Mouse (Mus musculus) forebrain, embryonic 11.5 days (tissue): Measurements from ENCODE around the gene Nenf. TPM values are rescaled to one million over a fixed set of nuclear protein-coding genes. Genes with fewer than 3 reads are reported as not detected.
A peak's percentile ranks its signal among the peaks of the same experiment; 100 is the strongest.

ENCODE experiments used
- ATAC-seq: fragments of 200-750 bp; cut with Nextera tagmentation; replicated peaks from 2 replicates; pipeline ENCODE4 v1.8.0; 2017; ENCODE audit warnings: moderate TSS enrichment; ENCODE audit not compliant: low FRiP score
- DNase-seq: peaks from one replicate; pipeline ENCODE4 v3.0.0-alpha.2; 2017; ENCODE audit warnings: low spot score
- H3K27ac ChIP-seq: fragments of 300-500 bp; sonication (generic); 2 replicates; pipeline ENCODE4 v1.5.1; 2014; ENCODE audit warnings: low read depth, low read length
- H3K27me3 ChIP-seq: fragments of 300-500 bp; sonication (generic); 2 replicates; pipeline ENCODE4 v1.6.1; 2014; ENCODE audit warnings: mild to moderate bottlenecking, low read length, mixed read lengths; ENCODE audit not compliant: control insufficient read depth, insufficient read depth
- H3K36me3 ChIP-seq: fragments of 300-500 bp; sonication (generic); 2 replicates; pipeline ENCODE4 v1.6.1; 2014; ENCODE audit warnings: mild to moderate bottlenecking, low read length, moderate library complexity, mixed read lengths; ENCODE audit not compliant: control insufficient read depth, insufficient read depth
- H3K4me1 ChIP-seq: fragments of 300-500 bp; sonication (generic); replicated peaks from 2 replicates; pipeline ENCODE4 v1.6.1; 2014; ENCODE audit warnings: low read length, mixed read lengths; ENCODE audit not compliant: control insufficient read depth, insufficient read depth
- H3K4me2 ChIP-seq: fragments of 300-500 bp; sonication (generic); 2 replicates; pipeline ENCODE4 v1.6.1; 2014; ENCODE audit warnings: low read depth, mild to moderate bottlenecking, low read length, moderate library complexity, mixed read lengths; ENCODE audit not compliant: severe bottlenecking
- H3K4me3 ChIP-seq: fragments of 300-500 bp; sonication (generic); 2 replicates; pipeline ENCODE4 v1.5.1; 2014; ENCODE audit warnings: low read depth, low read length
- H3K9ac ChIP-seq: fragments of 300-500 bp; sonication (generic); 2 replicates; pipeline ENCODE4 v1.6.1; 2014; ENCODE audit warnings: low read length
- H3K9me3 ChIP-seq: fragments of 300-500 bp; sonication (generic); 2 replicates; pipeline ENCODE4 v1.6.1; 2016; ENCODE audit warnings: low read length, mixed read lengths; ENCODE audit not compliant: control insufficient read depth
- WGBS: fragments of 180-500 bp; shearing (Covaris S2); extraction: QIAGEN DNeasy Blood & Tissue Kit; methylation state at CpG from one replicate; pipeline ENCODE4 v1.1.7; 2014; 5-methylcytosine and 5-hydroxymethylcytosine counted together
- polyA plus RNA-seq: library from polyadenylated mRNA; unstranded; fragments of >200 nt; fragmentation: Nextera tagmentation; extraction: Ambion mirVana; gene quantifications from 2 replicates; pipeline ENCODE4 v1.2.1, GENCODE M21; 2014

The Nenf gene
- polyA plus RNA-seq, 1 experiment from 2014 or later: 57.6 TPM

GRCm38 (mm10) chr1:191327258-191327657, 9.3 kb upstream of the Nenf start:
- DNase-seq (no peak), ATAC-seq (no peak)
- 85% methylated on average over 8 of the region's 8 CpGs for WGBS
- H3K4me1 ChIP-seq: peaks cover 2% of the 10 kb centered on the region; the same call in 1 of the 2 replicates
- 0 out of 2 replicates have a peak overlapping the region, but pooled peaks have one; percentile 86 for H3K9ac ChIP-seq
- H3K27me3 ChIP-seq: no peaks in the 10 kb centered on the region
- H3K36me3 ChIP-seq: no peaks in the 10 kb centered on the region
- H3K27ac ChIP-seq: no peak overlapping the region
- H3K4me3 ChIP-seq: no peak overlapping the region; the same call in 1 of the 2 replicates
- no peaks in the 10 kb centered on the region for H3K9me3 ChIP-seq
- peak overlapping the region; percentile 84; the same call in 1 of the 2 replicates for H3K4me2 ChIP-seq

GRCm38 (mm10) chr1:191326233-191326882, 8.4 kb upstream of the Nenf start:
- H3K9me3 ChIP-seq: no peaks in the 10 kb centered on the region
- H3K4me2 ChIP-seq: peak overlapping the region; percentile 84
- peaks cover 2% of the 10 kb centered on the region; the same call in 1 of the 2 replicates for H3K4me1 ChIP-seq
- peak overlapping the region; percentile 86 for H3K9ac ChIP-seq
- no peaks in the 10 kb centered on the region for H3K27me3 ChIP-seq
- 1% methylated on average over 35 of the region's 35 CpGs for WGBS
- ATAC-seq: peak; percentile 72
- H3K4me3 ChIP-seq: peak overlapping the region; percentile 65
- DNase-seq: peak; percentile 80
- H3K36me3 ChIP-seq: no peaks in the 10 kb centered on the region
- H3K27ac ChIP-seq: 0 out of 2 replicates have a peak overlapping the region, but pooled peaks have one; percentile 15

- Histone ChIP-seq H3K9ac (peak within 1 kb of the TSS; percentile 86), H3K4me1 (peaks cover 2% of the 10 kb centered on the region; the same call in 1 of the 2 replicates), H3K4me2 (peak within 1 kb of the TSS; percentile 84), H3K36me3 (no peaks in the 10 kb centered on the region), H3K4me3 (peak within 1 kb of the TSS; percentile 65), H3K27me3 (no peaks in the 10 kb centered on the region), H3K9me3 (no peaks in the 10 kb centered on the region), H3K27ac (0 out of 2 replicates have a peak within 1 kb of the TSS, but pooled peaks have one; percentile 15)
- ATAC-seq (peak; percentile 97), DNase-seq (peak; percentile 96)
- under 1% methylated on average over 42 of the region's 42 CpGs for WGBS
These were observed 7.8 kb upstream of the Nenf start, which contains the start of gene Tmem206 for GRCm38 (mm10) chr1:191325726-191326232. Gene Tmem206, plus strand, starts transcription at chr1:191325912.

- Histone ChIP-seq H3K9me3 (no peaks in the 10 kb centered on the region), H3K9ac (peak overlapping the region; percentile 86), H3K27ac (no peak overlapping the region), H3K4me2 (no peak overlapping the region), H3K27me3 (no peaks in the 10 kb centered on the region), H3K4me1 (peaks cover 2% of the 10 kb centered on the region; the same call in 1 of the 2 replicates), H3K36me3 (no peaks in the 10 kb centered on the region), H3K4me3 (no peak overlapping the region)
- ATAC-seq: 0 out of 2 replicates have a peak, but pooled peaks have one; percentile 5
- 87% methylated on average over 7 of the region's 7 CpGs for WGBS
- DNase-seq: no peak
These were observed 7.0 kb upstream of the Nenf start for GRCm38 (mm10) chr1:191324733-191325590.

- H3K27me3 ChIP-seq: no peaks in the 10 kb centered on the region
- no peak overlapping the region for H3K4me2 ChIP-seq
- no peak overlapping the region for H3K27ac ChIP-seq
- H3K4me1 ChIP-seq: peaks cover 2% of the 10 kb centered on the region; the same call in 1 of the 2 replicates
- H3K9ac ChIP-seq: no peak overlapping the region
- no peaks in the 10 kb centered on the region for H3K36me3 ChIP-seq
- ATAC-seq (no peak), DNase-seq (no peak)
- H3K9me3 ChIP-seq: no peaks in the 10 kb centered on the region
- no peak overlapping the region for H3K4me3 ChIP-seq
- WGBS: 84% methylated on average over 3 of the region's 3 CpGs
These were observed 5.4 kb upstream of the Nenf start for GRCm38 (mm10) chr1:191323381-191323780.

GRCm38 (mm10) chr1:191318686-191319085, 692 bp upstream of the Nenf start:
- Histone ChIP-seq H3K27ac (no peak overlapping the region), H3K36me3 (no peaks in the 10 kb centered on the region), H3K4me1 (peaks cover 2% of the 10 kb centered on the region; the same call in 1 of the 2 replicates), H3K4me2 (no peak overlapping the region), H3K4me3 (no peak overlapping the region), H3K9ac (no peak overlapping the region), H3K27me3 (no peaks in the 10 kb centered on the region), H3K9me3 (no peaks in the 10 kb centered on the region)
- WGBS: 87% methylated on average over 4 of the region's 5 CpGs
- no peak for DNase-seq
- ATAC-seq: no peak

- H3K4me2 ChIP-seq: no peak overlapping the region
- H3K27ac ChIP-seq: no peak overlapping the region
- no peaks in the 10 kb centered on the region for H3K27me3 ChIP-seq
- H3K9ac ChIP-seq: no peak overlapping the region
- no peak overlapping the region for H3K4me3 ChIP-seq
- H3K36me3 ChIP-seq: no peaks in the 10 kb centered on the region
- peaks cover 2% of the 10 kb centered on the region; the same call in 1 of the 2 replicates for H3K4me1 ChIP-seq
- WGBS: 87% methylated on average over 8 of the region's 8 CpGs
- ATAC-seq (no peak), DNase-seq (no peak)
- no peaks in the 10 kb centered on the region for H3K9me3 ChIP-seq
These were observed 1.2 kb downstream of the Nenf start for GRCm38 (mm10) chr1:191316818-191317217.

- no peak for ATAC-seq
- no peak overlapping the region for H3K27ac ChIP-seq
- 88% methylated on average over 4 of the region's 4 CpGs for WGBS
These were observed 4.1 kb downstream of the Nenf start for GRCm38 (mm10) chr1:191313926-191314325.

More at GRCm38 (mm10) chr1:191313926-191314325, 4.1 kb downstream of the Nenf start:
- Histone ChIP-seq H3K27me3 (no peaks in the 10 kb centered on the region), H3K4me3 (no peak overlapping the region), H3K4me1 (peaks cover 2% of the 10 kb centered on the region; the same call in 1 of the 2 replicates), H3K36me3 (no peaks in the 10 kb centered on the region), H3K9ac (no peak overlapping the region), H3K9me3 (no peaks in the 10 kb centered on the region), H3K4me2 (no peak overlapping the region)
- no peak for DNase-seq
